Mouse (Mus musculus) adrenal gland, postnatal 14 days (tissue): ENCODE data around the gene Naf1. TPM values are rescaled to one million over a fixed set of nuclear protein-coding genes. Genes with fewer than 3 reads are reported as not detected.

Experiments
- total RNA-seq: library from RNA; stranded (reverse); gene quantifications from 2 replicates; pipeline ENCODE4 v1.2.3, GENCODE M21; 2021

The Naf1 gene
- total RNA-seq, 1 experiment from 2014 or later: 14.0 TPM

Other genes starting within 250 kb of the Naf1 start
- gene Npy5r, start 172.1 kb upstream of the Naf1 start, total RNA-seq: 0.23 and 0.26 TPM in 2 replicates
- 3.1 and 5.8 TPM in 2 replicates for gene Npy1r, start 163.0 kb upstream of the Naf1 start, total RNA-seq